Mouse (Mus musculus) fibroblast of lung, adult 2 months (primary cell): Measurements from ENCODE around the gene Tsc2.

Source experiments
- DNase-seq: peaks from one replicate; pipeline ENCODE4 v3.0.0-alpha.2; 2011; ENCODE audit warnings: low read depth

Gene Tsc2

DNA sequence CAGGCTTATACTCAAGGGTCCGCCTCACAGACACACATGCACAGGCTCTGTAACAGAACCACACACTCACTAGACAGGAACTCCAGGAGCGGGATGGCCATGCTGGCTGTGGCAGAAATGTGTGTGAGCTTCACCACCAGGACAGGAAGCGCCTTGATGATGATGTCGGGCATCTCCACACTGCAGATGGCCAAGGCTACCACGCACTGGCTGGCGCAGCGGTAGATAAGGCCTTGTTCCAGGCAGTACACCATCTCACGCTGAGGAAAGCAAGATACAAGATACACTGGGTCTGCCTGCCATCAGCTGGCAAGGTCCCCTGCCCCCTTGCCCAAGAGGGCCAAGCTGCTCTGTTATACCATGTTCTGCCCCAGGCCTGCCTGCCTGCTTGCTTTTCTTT lies 23.6 kb downstream of the Tsc2 start:
- DNase-seq: no peak

DNA sequence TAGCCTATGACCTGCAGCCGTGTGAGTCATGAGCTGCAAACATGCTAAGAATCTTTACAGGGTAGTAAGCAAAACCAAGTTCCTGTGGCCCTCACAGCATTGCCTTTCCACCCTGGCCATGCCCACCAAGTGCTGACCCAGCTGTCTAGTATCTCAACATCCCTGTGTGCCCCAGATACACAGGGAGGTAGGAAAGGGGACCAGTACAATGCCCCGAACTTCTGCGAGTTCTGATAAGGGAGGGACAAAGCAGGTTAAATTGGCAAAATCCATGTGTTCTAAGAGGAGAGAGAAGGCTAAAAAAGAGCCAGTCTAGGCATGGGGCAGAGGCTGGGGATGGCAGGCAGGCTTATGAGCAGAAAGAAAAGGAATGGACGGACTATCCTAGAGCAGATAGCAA lies 24.1 kb downstream of the Tsc2 start:
- no peak for DNase-seq

DNA sequence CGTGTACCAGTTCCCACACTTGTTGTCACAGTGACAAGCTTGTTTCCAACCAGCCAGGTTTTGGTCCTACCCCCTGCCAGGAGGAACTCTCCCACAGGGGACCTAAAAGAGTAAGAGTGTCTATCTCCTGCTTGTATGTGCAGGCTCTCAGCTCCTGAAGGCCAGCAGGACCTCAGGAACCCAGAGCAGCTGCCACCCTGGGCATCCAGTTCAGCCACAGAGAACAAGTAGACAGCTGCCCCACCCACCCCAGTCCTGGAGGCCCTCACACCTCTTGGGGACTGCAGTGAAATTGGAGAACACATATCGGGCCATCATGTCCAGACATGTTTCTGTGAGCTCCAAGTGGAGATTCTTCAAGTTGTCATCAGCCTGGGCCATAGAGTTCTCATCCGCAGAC lies 27.9 kb downstream of the Tsc2 start:
- DNase-seq: no peak

DNA sequence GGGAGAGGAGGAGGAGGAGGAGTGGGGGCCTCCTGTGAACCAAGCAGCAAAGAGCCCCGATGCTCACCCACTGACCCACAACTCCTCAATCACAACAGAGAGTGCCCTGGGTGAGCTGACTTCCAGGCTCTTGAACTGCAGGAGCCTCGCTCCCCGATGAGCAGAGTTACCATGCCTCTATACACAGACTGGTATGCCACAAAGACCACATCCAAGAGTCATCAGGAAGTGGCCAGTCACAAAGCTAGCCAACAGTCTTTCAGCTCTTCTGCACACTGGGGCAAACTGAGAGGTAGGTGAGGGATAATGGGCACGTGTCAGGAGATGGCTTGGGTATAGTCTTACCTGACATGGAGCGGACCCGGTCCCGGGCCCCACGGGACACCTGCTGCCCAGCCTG lies 28.5 kb downstream of the Tsc2 start:
- no peak for DNase-seq

DNA sequence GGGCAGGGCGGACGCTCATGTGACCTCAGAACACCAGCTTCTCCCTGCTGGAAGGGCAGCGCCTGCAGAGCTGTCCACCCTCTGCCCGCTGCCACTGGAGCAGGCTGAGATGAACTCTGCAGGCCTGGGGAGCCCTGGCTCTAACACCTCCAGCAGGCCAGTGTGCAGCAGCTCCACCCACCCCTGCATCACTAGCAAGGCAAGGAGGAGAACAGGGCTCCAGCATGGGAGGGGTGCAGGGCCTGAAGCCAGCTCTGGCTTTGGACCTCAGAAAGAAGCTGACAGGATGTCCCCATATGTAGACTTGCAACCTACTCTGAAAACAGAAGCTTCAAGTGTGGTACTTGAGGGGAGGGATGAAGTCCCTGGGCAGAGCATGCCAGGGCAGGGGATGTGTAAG lies 31.9 kb downstream of the Tsc2 start:
- DNase-seq: no peak

DNA sequence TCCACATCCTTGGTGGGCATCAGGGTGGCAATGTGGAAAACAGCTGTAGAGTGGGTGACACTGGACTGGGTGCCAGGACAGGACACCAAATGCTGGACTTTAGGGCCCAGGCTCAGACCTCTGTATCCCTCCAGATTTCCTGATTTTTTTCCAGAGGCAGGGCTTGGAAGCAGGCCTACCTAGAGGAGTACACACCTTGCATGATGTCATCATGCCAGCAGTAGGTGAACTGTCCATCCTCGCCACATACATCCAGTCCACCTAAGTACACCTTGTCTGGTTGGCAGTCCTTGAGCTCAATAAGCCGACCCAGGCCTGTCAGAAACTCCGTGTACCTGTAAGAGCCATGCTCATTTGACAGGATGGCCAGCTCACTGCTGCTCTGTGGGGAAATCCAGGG lies 34.4 kb downstream of the Tsc2 start:
- DNase-seq: no peak

DNA sequence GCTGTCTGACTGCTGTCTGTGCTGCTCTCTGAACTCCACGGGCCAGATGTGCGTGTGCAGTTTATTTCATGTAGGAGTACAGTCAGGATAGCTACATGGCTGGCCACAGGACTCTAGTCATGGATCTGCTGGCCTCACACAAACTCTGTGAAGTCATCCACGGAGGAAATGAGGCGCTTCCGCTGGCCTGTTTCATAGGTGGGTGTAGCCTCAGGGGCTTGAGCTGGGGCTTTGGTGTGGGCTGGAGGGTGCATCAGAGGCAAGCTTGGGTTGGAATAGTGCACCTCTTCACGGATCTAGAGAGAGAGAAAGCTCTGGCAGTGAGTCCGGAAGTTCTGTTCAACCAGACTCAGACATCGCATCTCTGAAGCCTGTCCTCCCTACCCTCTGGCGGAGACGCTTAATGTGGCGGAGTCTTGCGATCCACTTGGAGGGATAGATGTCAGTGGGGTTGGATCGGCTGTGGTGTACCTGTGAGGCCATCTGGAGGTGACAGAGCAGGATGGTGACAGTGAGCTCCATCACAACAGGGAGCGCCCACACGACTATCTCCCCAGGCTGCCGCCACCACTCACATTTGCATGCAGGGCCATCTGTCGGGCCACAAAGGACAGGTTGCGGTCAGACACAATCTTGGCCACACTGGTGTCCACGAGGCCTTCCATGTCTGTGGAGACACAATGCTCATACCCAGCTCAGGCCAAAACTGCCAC lies 35.8 kb downstream of the Tsc2 start:
- DNase-seq: no peak

DNA sequence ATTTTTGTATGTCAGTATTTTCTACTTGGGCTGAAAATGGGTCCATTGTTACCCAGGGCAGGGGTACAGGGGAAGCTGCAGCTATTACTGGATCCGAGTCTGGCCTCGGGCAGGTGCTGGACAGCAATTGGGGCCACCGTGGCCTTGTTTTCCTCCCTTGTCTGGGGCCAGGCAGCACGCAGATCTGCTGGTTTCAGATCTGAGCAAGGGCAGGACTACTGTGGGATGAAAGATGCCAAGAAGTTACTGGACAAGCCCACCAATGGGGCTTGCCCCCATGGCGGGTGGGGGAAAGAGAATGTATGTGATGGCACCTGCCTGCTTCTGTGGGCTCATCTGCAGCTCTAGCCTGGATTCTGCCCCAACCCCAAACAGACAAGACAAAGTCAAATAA lies 36.4 kb downstream of the Tsc2 start:
- no peak for DNase-seq

DNA sequence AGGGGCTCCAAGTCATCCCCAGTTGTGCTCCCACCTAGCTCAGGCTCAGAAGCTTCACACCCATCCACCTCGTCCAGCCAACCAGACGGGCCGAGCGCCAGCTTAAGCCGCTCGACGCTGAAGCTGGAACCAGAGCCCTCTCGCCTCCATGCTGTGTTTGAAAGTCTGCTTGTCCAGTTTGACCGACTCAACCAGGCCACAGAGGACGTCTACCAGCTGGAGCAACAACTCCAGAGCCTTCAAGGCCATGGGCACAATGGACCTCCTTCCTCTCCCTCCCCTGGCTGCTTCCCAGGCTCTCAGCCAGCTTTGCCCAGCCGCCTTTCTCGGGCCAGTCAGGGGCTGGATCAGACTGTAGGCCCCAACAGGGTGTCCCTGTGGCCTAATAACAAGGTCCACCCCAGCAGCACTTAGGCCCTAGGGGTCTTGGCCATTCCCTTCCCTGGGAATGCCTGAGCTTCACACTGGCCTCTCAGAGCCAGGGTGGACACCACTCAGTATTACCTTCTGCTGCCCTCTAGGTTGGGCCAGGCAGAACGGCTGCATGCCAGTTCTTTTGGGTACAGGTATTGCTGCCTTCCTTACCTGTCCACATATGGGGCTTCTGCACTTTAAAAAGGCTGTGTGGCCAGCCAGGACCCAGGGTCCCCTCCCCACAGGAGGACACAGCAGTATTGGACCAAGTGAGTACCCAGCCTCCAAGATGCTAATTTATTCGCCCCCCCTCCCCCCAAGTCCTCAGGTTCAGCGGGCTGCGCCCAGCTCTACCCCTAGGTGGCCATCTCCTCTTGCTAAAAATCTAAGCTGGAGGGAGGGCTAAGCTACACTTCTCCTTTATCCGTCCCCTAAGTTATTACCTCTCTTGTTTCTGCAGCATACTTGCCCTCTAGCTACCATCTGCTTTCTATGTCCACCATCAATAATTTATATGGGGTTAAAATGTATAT lies 37.0 kb downstream of the Tsc2 start:
- DNase-seq: no peak

DNA sequence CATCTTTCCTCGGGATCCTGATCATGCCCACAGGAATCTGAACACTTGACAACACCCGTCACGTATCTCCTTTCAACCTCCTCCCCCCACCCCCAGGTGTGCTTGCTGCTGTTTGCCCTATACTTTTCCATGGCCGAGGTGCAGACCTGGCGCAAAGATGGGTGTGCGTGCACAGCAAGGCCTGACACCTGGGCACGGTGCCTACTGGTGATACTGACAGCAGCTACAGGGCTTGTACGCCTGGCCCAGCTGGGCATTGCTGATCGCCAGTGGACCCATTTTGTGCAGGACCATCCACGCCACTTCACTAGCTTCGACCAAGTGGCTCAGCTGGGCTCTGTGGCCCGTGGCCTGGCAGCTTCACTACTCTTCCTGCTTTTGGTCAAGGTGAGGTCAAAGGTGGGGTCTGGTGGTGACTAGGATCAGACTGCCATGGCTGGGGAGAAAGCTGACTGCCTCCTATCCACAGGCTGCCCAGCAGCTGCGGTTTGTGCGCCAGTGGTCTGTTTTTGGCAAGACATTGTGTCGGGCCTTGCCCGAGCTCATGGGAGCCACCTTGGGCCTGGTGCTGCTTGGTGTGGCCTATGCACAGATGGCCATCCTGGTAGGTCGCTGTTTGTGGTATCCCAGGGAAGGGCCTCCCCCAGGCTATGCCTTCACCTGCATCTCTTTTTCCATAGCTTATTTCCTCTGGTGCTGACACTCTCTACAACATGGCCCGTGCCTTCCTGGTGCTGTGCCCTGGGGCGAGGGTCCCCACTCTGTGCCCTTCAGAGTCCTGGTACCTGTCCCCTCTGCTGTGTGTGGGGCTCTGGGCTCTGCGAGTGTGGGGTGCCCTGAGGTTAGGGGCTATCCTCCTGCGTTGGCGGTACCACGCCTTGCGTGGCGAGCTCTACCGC lies 38.2 kb downstream of the Tsc2 start:
- no peak for DNase-seq

DNA sequence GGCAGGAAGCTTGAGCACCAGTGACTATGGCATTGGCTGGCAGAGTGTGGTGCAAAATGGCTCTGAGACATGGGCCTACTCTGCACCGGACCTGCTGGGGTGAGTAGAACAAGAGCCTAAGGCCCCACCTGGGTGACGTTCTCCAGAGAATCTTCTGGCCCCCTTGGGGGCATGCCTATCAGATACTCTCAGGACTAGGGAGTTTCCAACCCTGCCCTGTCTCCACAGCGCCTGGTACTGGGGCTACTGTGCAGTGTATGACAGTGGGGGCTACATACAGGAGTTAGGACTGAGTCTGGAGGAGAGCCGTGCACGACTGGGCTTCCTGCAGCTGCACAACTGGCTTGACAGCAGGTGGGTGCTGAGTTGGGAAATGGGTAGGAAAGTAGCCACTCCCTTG lies 39.2 kb downstream of the Tsc2 start:
- no peak for DNase-seq

DNA sequence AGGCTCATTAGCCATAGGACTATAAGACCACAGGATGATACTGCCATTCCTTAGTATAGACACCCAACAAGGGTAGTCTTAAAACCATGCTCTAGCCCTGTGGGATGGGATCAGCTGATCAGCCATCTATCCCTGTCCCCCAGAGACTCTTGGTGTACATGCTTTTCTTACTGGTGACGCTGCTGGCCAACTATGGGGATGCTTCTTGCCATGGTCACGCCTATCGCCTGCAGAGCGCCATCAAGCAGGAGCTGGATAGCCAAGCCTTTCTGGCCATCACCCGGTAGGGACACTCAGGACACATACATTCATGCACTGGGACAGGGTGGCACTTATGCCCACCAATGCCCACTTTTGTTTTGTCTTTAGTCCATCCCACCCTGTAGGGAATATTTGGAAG lies 40.7 kb downstream of the Tsc2 start:
- DNase-seq: no peak

DNA sequence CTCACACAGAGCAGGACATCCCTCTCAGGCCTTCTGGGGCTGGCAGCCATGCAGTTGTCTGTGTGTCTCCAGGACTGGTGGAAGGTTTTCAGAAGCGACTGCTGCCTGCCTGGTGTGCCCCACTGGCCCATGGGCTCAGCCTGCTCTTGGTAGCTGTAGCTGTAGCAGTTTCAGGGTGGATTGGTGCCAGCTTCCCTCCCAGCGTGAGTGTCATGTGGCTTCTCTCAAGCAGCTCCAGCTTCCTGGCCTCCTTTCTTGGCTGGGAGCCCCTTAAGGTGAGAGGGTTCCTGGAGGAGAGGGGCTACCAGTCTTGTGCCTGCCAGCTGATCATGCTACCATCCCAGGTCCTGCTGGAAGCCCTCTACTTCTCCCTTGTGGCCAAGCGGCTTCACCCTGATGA lies 41.5 kb downstream of the Tsc2 start:
- no peak for DNase-seq

DNA sequence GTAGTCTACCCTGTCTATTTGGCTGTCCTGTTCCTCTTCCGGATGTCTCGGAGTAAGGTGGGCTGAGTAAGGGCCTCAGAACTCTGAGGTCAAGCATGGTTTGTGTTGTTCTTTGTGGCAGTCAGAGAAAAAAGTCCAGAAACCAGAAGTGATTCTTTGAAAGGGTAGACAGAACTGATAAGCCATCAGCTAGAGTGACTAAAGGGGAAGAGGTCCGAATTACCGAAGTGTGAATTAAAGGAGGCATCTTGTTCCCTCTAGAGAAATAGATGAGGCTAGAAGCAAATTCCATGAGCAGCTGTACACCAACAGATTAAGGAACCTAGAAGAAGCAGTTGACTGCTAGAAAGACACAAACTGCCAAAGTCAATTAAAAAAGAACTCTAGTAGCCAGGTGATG lies 45.9 kb downstream of the Tsc2 start:
- no peak for DNase-seq

DNA sequence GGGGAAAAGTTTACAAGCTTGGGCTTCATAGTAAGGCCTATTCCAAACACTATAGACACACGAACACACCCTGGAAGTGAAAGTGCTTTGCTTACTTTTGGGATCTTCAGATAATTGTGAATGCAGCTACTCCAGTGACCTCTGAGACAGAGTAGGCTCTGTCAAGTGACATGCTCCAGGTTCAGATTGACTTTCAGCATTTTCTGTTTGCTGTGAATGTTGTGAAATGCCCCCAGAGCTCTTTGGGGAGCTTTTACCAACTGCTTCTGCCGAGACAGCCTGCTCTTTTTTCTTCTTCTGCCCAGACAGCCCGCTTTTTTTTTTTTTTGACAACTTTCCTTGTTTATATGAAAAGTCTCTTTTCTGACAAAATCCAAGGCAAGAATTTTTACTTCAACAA lies 47.9 kb downstream of the Tsc2 start:
- DNase-seq: no peak

DNA sequence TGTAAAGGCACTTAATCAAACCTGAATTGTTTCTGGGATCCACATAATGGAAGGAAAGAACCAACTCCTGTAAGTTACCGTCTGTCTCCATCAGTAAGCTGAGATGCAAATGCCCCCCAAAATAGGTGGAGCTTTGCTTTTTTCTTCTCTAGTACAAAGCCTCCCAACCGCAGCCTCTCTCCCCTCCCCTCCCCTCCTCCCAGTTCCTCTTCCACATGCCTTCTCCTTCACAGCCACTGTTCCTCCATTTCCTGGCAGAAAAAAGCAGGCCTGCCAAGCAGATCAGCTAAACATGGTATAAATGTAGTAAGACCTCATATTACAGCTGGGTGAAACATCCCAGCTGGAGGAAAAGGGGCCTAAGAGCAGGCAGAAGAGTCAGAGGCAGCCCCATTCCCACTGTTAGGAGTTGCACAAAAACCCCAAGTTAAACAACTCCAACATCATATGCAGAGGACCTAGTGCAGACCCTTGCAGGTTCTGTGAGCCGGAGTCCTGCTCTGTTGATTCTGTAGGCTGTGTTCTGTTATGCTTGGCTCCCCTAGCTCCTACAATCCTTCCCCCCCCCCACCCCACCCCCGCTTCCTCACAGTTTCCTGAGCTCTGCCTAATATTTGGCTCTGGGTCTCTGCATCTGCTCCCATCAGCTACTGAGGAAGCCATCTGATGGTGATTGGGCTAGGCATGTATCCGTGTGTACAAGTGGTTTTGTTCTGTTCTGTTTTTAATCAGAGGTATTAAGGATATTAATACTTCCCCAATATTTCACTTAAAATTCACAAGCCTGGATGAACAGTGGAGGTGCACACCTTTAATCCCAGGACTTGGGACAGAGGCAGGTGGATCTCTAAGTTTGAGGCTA lies 48.6 kb downstream of the Tsc2 start:
- no peak for DNase-seq

DNA sequence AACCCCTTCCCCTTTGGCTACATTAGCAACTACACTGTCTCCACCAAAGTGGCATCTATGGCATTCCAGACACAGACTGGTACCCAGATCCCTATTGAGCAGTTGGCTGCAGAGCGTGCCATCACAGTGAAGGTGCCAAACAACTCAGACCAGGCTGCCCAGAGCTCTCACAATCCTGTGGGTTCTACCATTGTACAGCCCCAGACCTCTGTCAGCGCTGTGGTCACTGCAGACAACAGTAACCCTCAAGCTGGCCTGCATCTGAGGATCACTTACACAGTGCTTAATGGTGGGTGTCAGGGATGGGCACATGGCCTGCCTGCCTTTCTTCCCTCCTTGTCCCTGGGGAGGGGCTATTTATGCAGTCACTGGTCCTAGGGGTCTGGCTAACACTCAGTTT lies 52.1 kb downstream of the Tsc2 start:
- DNase-seq: no peak

DNA sequence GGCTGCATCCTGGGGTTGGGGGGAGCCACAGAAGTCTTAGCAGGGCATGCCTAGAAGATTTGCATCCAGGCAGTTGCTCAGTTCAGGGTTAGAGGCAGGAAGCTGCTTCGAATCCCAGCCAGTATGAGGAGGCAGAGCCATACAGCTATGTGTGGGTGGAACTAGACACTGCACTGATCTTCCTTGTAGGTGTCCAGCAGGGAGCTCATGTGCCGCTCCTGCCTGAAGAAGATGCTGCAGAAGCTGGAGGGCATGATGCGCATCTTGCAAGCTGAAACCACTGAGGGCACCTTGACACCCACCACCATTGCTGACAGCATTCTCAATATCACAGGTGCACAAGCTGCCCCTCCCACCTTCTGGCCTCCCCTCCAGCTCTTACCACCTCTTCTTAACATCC lies 52.9 kb downstream of the Tsc2 start:
- no peak for DNase-seq

DNA sequence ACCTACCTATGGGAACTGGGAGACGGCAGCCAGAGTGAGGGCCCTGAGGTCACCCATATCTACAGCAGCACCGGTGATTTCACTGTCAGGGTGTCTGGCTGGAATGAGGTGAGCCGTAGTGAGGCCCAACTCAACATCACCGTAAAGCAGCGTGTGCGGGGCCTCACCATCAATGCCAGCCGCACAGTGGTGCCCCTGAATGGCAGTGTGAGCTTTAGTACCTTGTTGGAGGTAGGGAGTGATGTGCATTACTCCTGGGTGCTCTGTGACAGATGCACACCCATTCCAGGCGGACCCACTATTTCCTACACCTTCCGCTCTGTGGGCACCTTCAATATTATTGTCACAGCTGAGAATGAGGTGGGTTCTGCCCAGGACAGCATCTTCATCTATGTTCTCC lies 58.6 kb downstream of the Tsc2 start:
- no peak for DNase-seq

DNA sequence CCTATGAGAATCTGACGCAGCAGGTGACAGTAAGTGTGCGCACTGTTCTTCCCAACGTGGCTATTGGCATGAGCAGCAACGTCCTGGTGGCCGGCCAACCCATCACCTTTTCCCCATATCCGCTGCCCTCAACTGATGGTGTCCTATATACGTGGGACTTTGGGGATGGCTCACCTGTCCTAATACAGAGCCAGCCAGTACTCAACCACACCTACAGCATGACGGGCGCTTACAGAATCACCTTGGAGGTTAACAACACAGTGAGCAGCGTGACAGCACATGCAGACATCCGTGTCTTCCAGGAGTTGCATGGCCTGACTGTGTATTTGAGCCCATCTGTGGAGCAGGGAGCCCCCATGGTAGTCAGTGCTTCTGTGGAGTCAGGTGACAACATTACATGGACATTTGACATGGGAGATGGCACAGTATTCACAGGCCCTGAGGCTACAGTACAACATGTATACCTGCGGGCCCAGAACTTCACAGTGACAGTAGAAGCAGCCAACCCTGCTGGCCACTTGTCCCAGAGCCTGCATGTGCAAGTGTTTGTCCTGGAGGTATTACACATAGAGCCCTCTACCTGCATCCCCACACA lies 59.7 kb downstream of the Tsc2 start:
- no peak for DNase-seq

DNA sequence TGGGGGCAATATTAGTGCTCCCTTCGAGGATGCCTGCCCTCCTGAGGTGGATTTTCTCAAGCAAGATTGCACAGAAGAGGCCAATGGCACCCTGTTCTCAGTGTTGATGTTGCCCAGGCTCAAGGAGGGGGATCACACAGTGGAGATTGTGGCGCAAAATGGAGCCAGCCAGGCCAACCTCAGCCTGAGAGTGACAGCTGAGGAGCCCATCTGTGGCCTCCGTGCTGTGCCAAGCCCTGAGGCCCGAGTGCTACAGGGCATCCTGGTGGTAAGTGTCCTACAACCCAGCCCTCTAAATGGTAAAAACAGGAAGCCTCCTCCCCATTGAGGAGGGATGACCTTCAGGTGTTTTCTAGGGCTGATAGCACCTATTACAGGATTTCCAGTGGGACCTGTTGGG lies 62.6 kb downstream of the Tsc2 start:
- DNase-seq: no peak
